Mouse (Mus musculus): ENCODE measurements around the gene Tmtc1. TPM values are rescaled to one million over a fixed set of nuclear protein-coding genes. Genes with fewer than 3 reads are reported as not detected.

The Tmtc1 gene
- total and polyA plus RNA-seq, 2 experiments, result 0.16 to 0.46 TPM

DNA sequence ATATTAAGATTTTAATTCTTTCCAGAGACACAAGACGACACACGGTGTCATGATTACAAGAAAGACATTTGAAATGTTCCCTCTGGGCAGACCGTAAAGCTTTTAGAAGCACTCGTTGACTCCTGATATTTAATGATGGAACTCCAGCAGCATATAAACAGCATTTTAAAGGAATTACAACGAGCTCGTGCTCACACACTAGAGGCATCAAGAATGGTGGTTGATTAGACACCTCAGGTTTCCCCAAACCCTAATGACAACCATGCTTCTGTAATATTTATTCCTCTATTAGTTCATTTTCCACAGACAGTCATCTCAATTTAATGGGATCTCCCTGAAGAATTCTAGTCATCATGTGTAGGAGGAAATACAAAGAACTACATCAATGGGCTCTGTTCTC, 164.9 kb downstream of the Tmtc1 start:
- Histone ChIP-seq H3K4me3 (ENCODE audit: insufficient read depth, low read depth, low read length) (no peak overlapping the region), H3K9ac (ENCODE audit: low read depth, low read length) (no peak overlapping the region), H3K36me3 (ENCODE audit: control insufficient read depth, insufficient read depth, low read length) (no peaks in the 10 kb centered on the region), H3K27me3 (ENCODE audit: control insufficient read depth, insufficient read depth, low read length) (no peaks in the 10 kb centered on the region), H3K27ac (replicated peaks; ENCODE audit: insufficient read depth, low read depth, low read length) (no peak overlapping the region), H3K4me1 (ENCODE audit: control insufficient read depth, insufficient read depth, low read length) (no peaks in the 10 kb centered on the region), H3K79me2 (ENCODE audit: control insufficient read depth, insufficient read depth, low read length) (no peaks in the 10 kb centered on the region)
- 89% methylated on average over 6 of the region's 6 CpGs for WGBS
- TF ChIP-seq CTCF (IDR thresholded peaks at IDR 0.05; ENCODE audit: low read depth, low read length) (no peak), POLR2A (IDR thresholded peaks at IDR 0.05; ENCODE audit: extremely low read depth, insufficient read depth, low read length) (no peak)
- no peak for DNase-seq (ENCODE audit: extremely low read depth, low read depth, low spot score)

DNA sequence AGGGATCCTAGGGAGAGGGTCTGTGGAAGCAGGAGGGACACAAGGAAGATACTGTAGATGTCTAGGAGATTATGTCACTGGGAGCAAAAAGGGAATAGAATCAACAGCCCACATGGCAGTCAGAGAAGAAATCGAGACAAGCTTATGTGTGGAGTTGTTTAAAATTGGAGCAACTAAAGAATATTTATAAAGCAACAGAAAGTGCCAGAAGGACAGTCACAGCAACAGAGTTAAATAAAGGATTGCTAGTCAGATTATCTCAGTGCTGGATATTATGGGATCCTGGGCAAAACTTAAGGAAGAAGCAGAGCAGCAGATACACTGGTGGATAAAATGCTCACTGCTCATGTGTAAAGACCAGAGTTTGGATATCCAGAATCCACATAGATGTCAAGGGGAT, 167.8 kb downstream of the Tmtc1 start:
- WGBS, result 100% methylated on average over 1 of the region's 1 CpGs

DNA sequence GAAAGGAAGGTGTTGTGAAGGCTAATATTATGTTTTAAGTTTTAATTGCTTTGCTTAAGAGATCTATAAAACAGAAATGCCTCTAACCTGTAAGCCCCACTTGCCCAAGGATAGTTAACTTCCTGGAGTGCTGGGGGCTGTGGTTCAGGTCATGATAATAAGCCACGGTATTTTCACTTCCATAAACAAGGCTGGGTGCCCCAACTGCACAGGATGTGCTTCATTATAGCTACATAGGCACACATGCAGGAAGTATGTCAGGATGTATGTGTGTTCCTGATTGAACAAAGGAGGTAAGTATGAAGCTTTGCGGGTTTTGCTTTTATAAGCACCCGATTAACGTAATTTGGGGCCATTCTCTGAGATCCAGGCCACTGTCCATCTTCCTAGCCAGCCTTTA, 169.1 kb downstream of the Tmtc1 start:
- no peak overlapping the region for H3K4me3 ChIP-seq (ENCODE audit: insufficient read depth, low read depth, low read length)
- no peak for DNase-seq (ENCODE audit: extremely low read depth, low read depth, low spot score)
- H3K36me3 ChIP-seq (ENCODE audit: control insufficient read depth, insufficient read depth, low read length), result no peaks in the 10 kb centered on the region
- WGBS, result 89% methylated on average over 4 of the region's 4 CpGs
- TF ChIP-seq CTCF (IDR thresholded peaks at IDR 0.05; ENCODE audit: low read depth, low read length) (no peak), POLR2A (IDR thresholded peaks at IDR 0.05; ENCODE audit: extremely low read depth, insufficient read depth, low read length) (no peak)
- H3K27me3 ChIP-seq (ENCODE audit: control insufficient read depth, insufficient read depth, low read length), result no peaks in the 10 kb centered on the region
- no peaks in the 10 kb centered on the region for H3K4me1 ChIP-seq (ENCODE audit: control insufficient read depth, insufficient read depth, low read length)
- H3K79me2 ChIP-seq (ENCODE audit: control insufficient read depth, insufficient read depth, low read length), result no peaks in the 10 kb centered on the region
- H3K27ac ChIP-seq (replicated peaks; ENCODE audit: insufficient read depth, low read depth, low read length), result no peak overlapping the region
- no peak overlapping the region for H3K9ac ChIP-seq (ENCODE audit: low read depth, low read length)

More for the DNA sequence above, 167.8 kb downstream of the Tmtc1 start:
- Histone ChIP-seq H3K4me3 (ENCODE audit: insufficient read depth, low read depth, low read length) (no peak overlapping the region), H3K79me2 (ENCODE audit: control insufficient read depth, insufficient read depth, low read length) (no peaks in the 10 kb centered on the region), H3K27ac (replicated peaks; ENCODE audit: insufficient read depth, low read depth, low read length) (no peak overlapping the region), H3K27me3 (ENCODE audit: control insufficient read depth, insufficient read depth, low read length) (no peaks in the 10 kb centered on the region), H3K36me3 (ENCODE audit: control insufficient read depth, insufficient read depth, low read length) (no peaks in the 10 kb centered on the region), H3K4me1 (ENCODE audit: control insufficient read depth, insufficient read depth, low read length) (no peaks in the 10 kb centered on the region), H3K9ac (ENCODE audit: low read depth, low read length) (no peak overlapping the region)
- DNase-seq (ENCODE audit: extremely low read depth, low read depth, low spot score), result no peak
- TF ChIP-seq POLR2A (IDR thresholded peaks at IDR 0.05; ENCODE audit: extremely low read depth, insufficient read depth, low read length), result no peak
- TF ChIP-seq CTCF (IDR thresholded peaks at IDR 0.05; ENCODE audit: low read depth, low read length), result no peak

DNA sequence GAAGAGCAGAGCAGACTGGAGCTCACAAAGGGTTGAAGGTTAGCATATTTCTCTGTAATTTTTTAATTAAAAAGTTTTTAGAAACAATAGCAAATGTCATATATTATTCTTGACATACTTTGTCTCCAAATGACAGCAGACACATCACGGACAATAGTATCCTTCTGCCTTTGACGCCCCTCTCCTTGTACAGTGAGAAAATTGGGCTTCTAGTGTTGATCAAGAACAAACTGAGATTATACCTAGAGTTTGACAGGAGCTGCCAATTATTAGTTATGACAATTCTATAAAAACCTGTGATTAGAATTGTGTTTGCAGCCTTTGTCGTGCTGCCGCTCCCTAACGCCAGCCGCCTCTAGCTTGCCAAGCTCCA, 183.5 kb downstream of the Tmtc1 start:
- Histone ChIP-seq H3K4me3 (ENCODE audit: insufficient read depth, low read depth, low read length) (no peak overlapping the region), H3K27me3 (ENCODE audit: control insufficient read depth, insufficient read depth, low read length) (no peaks in the 10 kb centered on the region), H3K9ac (ENCODE audit: low read depth, low read length) (no peak overlapping the region), H3K4me1 (ENCODE audit: control insufficient read depth, insufficient read depth, low read length) (no peaks in the 10 kb centered on the region), H3K79me2 (ENCODE audit: control insufficient read depth, insufficient read depth, low read length) (no peaks in the 10 kb centered on the region), H3K27ac (replicated peaks; ENCODE audit: insufficient read depth, low read depth, low read length) (no peak overlapping the region), H3K36me3 (ENCODE audit: control insufficient read depth, insufficient read depth, low read length) (no peaks in the 10 kb centered on the region)
- TF ChIP-seq CTCF (IDR thresholded peaks at IDR 0.05; ENCODE audit: low read depth, low read length) (no peak), POLR2A (IDR thresholded peaks at IDR 0.05; ENCODE audit: extremely low read depth, insufficient read depth, low read length) (no peak)
- WGBS, result 93% methylated on average over 6 of the region's 6 CpGs
- no peak for DNase-seq (ENCODE audit: extremely low read depth, low read depth, low spot score)

DNA sequence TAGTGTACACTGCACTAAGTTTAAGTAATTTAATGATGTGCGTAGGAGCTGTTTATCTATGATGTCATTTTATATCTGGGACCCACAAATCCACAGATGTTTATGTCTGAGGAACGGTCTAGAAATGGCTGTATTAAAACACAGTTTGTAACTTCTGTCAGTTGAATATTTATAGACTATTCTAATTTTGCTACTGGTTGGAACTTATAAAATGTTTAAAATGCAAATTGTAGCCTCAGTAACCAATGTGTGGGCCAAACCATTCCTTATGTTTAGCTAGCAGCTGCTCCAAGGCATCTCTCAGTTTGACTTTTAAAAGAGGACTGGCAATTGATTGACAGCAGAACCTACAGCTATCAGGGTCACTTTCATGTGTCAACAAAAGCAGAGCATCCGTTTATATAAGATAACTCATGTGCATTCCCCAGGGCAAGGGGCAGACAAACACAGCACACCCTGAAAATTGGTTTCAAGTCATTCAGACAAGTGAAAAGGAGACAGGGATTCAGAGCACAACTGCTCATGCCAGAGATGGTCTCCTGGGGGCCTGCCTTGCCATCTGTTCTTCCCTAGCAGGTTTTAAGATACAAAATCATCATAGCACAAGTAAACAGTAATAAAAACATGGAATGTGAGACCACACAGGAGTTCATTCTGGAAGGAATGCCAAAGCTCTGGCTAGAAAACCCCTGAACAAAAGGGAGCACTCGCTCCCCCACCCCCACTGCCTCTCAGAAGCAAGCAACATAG, 184.0 kb downstream of the Tmtc1 start:
- no peak overlapping the region for H3K9ac ChIP-seq (ENCODE audit: low read depth, low read length)
- H3K4me3 ChIP-seq (ENCODE audit: insufficient read depth, low read depth, low read length), result no peak overlapping the region
- no peak for DNase-seq (ENCODE audit: extremely low read depth, low read depth, low spot score)
- no peaks in the 10 kb centered on the region for H3K4me1 ChIP-seq (ENCODE audit: control insufficient read depth, insufficient read depth, low read length)
- TF ChIP-seq POLR2A (IDR thresholded peaks at IDR 0.05; ENCODE audit: extremely low read depth, insufficient read depth, low read length), result no peak
- TF ChIP-seq CTCF (IDR thresholded peaks at IDR 0.05; ENCODE audit: low read depth, low read length), result no peak
- H3K27me3 ChIP-seq (ENCODE audit: control insufficient read depth, insufficient read depth, low read length), result no peaks in the 10 kb centered on the region
- WGBS, result 63% methylated on average over 4 of the region's 4 CpGs
- H3K27ac ChIP-seq (replicated peaks; ENCODE audit: insufficient read depth, low read depth, low read length), result no peak overlapping the region
- H3K79me2 ChIP-seq (ENCODE audit: control insufficient read depth, insufficient read depth, low read length), result no peaks in the 10 kb centered on the region
- no peaks in the 10 kb centered on the region for H3K36me3 ChIP-seq (ENCODE audit: control insufficient read depth, insufficient read depth, low read length)

DNA sequence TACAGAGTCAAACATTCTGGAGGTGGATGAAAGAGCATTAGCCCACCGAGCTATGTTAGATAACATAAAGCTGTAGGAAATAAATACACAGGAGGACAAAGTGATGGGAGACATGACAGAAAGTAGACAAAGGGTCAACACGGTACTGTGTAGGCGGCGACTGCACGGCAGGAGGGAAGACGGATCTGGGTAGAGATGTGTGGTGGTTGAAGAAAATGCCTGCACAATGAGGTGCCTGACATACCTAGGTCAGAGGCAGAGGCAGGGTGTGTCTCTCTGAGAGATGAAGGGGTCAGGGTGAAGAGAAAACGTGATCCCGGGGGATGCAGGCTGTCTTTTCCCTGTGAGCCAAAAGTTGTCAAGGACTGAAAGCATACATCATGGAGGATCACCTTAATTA, 185.1 kb downstream of the Tmtc1 start:
- DNase-seq (ENCODE audit: extremely low read depth, low read depth, low spot score), result no peak
- WGBS, result 68% methylated on average over 8 of the region's 8 CpGs
- H3K36me3 ChIP-seq (ENCODE audit: control insufficient read depth, insufficient read depth, low read length), result no peaks in the 10 kb centered on the region

More for the DNA sequence above, 185.1 kb downstream of the Tmtc1 start:
- Histone ChIP-seq H3K4me3 (ENCODE audit: insufficient read depth, low read depth, low read length) (no peak overlapping the region), H3K4me1 (ENCODE audit: control insufficient read depth, insufficient read depth, low read length) (no peaks in the 10 kb centered on the region), H3K27ac (replicated peaks; ENCODE audit: insufficient read depth, low read depth, low read length) (no peak overlapping the region), H3K9ac (ENCODE audit: low read depth, low read length) (no peak overlapping the region), H3K27me3 (ENCODE audit: control insufficient read depth, insufficient read depth, low read length) (no peaks in the 10 kb centered on the region), H3K79me2 (ENCODE audit: control insufficient read depth, insufficient read depth, low read length) (no peaks in the 10 kb centered on the region)
- TF ChIP-seq POLR2A (IDR thresholded peaks at IDR 0.05; ENCODE audit: extremely low read depth, insufficient read depth, low read length) (no peak), CTCF (IDR thresholded peaks at IDR 0.05; ENCODE audit: low read depth, low read length) (no peak)

Data from liver, adult 2 months (tissue).